Mouse (Mus musculus): ENCODE data around the gene Gm28035.
A peak's percentile ranks its signal among the peaks of the same experiment; 100 is the strongest.

Gm28035 gene

DNA sequence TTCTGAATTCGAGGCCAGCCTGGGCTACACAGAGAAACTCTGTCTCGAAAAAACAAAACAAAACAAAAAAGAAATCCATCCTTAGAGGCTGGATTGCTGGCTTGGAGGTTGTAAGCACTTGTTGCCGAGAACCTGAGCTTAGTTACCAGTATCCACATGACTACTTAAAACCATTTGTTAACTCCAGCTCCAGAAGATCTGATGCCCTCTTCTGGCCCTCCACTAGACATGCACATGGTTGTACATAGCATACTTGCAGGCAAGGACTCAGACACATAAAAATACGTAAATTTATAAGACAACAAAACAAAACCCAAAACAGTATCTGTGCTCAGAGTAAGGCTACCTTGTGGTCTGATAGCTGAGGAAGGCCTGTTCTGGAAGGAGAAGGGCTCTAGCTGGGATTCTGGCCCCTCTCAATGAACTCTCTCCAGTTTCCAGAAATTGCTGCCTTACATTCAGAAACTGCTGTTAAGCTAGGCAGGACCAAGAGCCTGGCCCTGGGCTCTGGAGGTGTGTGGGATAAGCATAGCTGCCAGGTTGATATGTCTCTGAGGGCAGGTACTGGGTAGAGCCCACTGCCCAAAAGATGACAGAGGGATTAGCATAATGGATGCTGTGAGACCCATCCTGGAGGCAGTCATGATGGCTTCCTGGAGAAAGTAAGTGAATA is 20.8 kb downstream of the Gm28035 start:
- no peak for DNase-seq (ENCODE audit: low read depth in 2 of 2, low spot score in 2 of 2)

GRCm38 (mm10) chr2:30261921-30262839 is 21.8 kb downstream of the Gm28035 start:
- no peak for DNase-seq (ENCODE audit: low read depth in 2 of 2, low spot score in 2 of 2)

DNA sequence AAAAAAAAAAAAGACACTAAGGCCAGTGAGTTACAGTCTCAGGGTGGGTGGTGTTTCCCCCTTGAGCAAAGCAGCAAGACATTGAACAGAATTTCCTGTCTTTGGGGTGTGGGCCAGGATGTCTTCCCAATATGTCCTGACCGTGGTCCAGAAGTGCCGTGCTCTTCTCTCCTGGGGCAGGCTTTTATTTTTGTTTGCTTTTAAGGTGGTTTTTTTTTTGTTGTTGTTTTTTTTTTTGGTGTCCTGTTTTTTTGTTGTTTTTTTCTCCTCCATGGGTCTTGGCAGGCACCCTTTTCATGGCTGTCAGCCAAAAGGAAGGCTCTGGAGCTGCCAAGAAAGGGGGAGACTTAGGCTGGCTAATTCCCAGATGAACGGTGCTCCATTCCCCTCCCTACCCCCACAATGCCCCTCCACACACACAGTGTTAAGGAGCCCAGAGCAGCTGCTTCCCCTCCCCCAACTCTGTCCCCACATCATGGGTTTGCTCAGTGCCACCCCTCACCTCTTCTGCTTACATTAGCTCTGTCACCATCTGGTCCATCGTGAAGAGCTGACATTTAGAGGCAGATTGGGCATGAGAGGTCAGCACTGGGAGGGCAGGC is 22.6 kb downstream of the Gm28035 start:
- DNase-seq (ENCODE audit: low read depth in 2 of 2, low spot score in 2 of 2) = no peak

GRCm38 (mm10) chr2:30263811-30264210 is 23.4 kb downstream of the Gm28035 start:
- DNase-seq (ENCODE audit: low read depth in 2 of 2, low spot score in 2 of 2) = no peak

GRCm38 (mm10) chr2:30264671-30265519 is 24.5 kb downstream of the Gm28035 start:
- no peak for DNase-seq (ENCODE audit: low read depth in 2 of 2, low spot score in 2 of 2)

GRCm38 (mm10) chr2:30265767-30266253 is 25.4 kb downstream of the Gm28035 start, which contains the start of gene Phyhd1:
Gene Phyhd1, plus strand, starts transcription at chr2:30266203.
- DNase-seq (ENCODE audit: low read depth in 2 of 2, low spot score in 2 of 2) = no peak

- no peak for DNase-seq (ENCODE audit: low read depth in 2 of 2, low spot score in 2 of 2)
Observed at GRCm38 (mm10) chr2:30266392-30266941, 26.1 kb downstream of the Gm28035 start.

DNA sequence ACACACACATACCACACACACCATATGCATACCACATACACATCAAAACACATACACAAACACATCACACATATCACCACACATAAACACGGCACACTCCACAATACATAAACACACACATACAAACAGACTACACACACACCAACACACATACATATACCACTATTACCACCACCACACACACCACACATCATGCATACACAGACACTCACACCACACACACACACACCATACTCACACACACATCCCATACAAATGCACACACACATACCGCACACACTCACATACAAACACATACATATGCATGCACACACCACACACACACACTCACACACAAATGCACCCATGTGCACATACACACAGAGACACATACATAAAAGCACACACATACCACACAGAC is 27.1 kb downstream of the Gm28035 start:
- no peak for DNase-seq (ENCODE audit: low read depth in 2 of 2, low spot score in 2 of 2)

GRCm38 (mm10) chr2:30268371-30268770 is 28.0 kb downstream of the Gm28035 start:
- DNase-seq (ENCODE audit: low read depth in 2 of 2, low spot score in 2 of 2) = no peak

DNA sequence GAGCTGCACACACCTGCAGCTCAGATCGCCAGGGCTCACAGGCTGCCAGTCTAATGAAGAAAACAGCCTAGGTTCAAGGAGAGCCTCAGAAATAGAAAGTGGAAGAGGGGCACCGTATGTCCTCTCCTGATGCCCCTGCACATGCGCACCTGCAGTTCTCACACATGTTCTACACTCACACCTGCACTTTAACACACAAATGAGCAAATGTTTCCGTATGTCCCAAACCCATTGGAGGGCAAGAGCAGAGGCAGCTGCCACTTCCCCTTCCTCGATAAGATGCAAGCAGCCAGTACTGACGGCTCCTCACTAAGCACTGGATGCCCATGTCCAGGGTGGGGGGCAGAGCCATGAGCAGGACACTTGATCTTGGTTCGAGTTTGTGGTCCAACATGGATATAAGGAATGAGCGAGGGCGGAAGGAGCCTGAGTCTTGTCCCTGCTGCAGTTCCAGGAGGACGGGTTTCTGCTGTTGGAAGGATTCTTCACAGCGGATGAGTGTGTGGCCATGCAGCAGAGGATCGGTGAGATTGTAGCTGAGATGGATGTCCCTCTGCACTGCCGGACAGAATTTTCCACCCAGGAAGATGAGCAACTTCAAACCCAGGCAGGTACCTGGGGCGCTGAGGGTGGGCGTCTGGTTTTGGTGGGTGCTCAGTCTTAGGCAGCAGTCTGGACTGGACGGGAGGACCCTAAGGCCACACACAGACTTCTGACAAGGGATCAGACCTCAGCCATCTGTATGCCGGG is 29.0 kb downstream of the Gm28035 start:
- no peak for DNase-seq (ENCODE audit: low read depth in 2 of 2, low spot score in 2 of 2)

- DNase-seq (ENCODE audit: low read depth in 2 of 2, low spot score in 2 of 2) = peak; percentile 61 to 73
Observed at GRCm38 (mm10) chr2:30270134-30270533, 29.8 kb downstream of the Gm28035 start.

DNA sequence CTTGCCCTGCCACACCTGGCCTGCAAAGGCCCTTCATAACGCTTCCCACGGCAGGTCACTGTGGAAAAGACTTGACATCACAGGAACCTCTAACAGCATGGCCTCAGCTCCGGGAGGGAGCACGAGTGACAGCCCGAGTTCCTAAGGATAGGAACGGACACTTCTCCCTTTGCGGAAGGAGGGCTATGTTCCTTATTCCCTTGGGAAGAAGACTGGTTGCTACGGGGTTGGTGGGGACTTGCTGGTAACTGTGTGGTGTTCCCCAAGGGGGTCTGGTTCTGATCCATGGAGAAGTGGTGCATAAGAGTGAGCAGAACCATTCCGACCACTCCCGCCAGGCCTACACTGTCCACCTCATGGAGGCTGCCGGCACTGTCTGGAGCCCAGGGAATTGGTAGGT is 40.4 kb downstream of the Gm28035 start, which contains the start of gene Gm28038:
Gene Gm28038 (plus strand): TSS at position 301 of the 400 bp plus-strand sequence.
- no peak for DNase-seq (ENCODE audit: low read depth in 2 of 2, low spot score in 2 of 2)

DNA sequence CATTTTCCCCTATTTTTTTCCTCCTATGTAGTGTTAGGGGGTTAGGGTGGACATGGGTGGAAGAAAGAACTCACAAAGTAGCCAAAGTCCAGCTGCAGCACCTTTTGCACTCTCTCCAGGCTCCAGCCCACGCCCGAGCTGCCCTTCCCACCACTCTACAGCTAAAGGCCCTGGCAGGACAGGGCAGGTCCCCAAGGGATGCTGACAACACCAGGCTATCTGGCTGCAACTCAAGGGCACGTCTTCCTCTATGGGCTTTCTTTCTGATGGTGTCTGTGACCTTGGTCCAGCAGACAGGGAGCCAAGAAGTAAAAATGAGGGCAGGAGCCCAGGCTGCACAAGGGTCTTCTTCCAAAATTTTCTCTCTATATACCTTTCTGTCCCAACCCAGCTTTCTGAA is 41.3 kb downstream of the Gm28035 start:
- DNase-seq (ENCODE audit: low read depth in 2 of 2, low spot score in 2 of 2) = no peak

DNA sequence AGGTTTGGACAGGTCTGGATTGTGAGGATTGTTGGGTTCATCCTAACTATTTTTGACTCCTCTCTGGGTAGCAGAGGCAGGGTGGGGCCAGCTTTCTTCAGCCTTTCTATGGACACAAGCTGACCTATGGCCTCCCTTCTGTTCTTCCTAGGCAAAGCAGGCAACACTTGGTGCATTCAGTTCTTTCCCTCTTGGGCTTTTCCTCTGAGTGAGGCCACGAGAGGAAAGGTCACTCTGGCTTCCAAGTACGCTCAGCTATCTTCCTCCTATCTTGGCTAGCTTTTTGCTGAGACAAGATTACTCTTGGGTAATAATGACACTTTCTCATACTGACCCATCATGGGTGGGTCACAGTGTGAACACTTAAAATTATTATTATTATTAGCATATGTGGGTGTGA is 42.8 kb downstream of the Gm28035 start:
- DNase-seq (ENCODE audit: low read depth in 2 of 2, low spot score in 2 of 2) = no peak

- no peak for DNase-seq (ENCODE audit: low read depth in 2 of 2, low spot score in 2 of 2)
Observed at GRCm38 (mm10) chr2:30285004-30285403, 44.6 kb downstream of the Gm28035 start.

DNA sequence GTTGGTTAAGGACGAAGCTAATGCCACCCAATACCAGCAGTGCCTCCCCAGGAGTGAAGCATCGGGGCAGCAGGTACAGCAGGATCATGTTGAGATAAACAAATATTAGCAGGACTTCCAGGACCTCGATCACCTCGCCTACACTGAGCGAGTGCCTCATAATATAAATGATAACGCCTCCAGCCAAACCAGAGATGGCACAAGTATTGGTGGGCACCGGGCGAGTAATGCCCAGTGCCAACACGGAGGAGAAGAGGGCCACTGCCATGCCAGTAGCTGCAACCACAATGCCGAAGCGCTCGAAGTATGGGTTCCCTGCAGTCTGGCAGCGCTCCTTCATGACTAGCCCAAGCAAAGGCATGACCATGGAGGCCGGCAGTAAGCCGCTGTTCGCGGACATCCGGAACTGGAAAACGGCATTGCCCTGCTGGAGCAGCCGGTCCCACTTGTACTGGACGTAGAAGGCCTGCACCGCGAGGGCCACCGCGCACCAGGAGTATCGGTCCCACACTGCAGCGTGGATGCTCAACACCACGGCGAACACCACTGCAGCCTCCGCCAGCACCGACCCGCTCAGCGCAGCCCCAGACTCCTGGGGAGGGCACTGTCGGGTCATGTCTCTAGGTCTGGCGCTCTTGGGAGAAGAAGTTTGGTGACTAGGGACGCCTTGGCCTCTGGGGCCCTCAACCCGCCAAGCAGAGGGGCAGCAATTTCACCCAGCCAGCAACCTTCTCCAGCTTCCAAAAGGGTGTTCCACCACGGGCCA is 45.2 kb downstream of the Gm28035 start:
- no peak for DNase-seq (ENCODE audit: low read depth in 2 of 2, low spot score in 2 of 2)

GRCm38 (mm10) chr2:30286192-30287026 is 46.0 kb downstream of the Gm28035 start, which contains the start of the genes Dolk and Nup188:
Gene Dolk, minus strand, starts transcription at chr2:30286334.
Gene Nup188, plus strand, starts transcription at chr2:30286397.
- peak; percentile 95 to 98 for DNase-seq (ENCODE audit: low read depth in 2 of 2, low spot score in 2 of 2)

- no peak for DNase-seq (ENCODE audit: low read depth in 2 of 2, low spot score in 2 of 2)
Observed at GRCm38 (mm10) chr2:30287027-30287373, 46.6 kb downstream of the Gm28035 start.

All from CD8-positive naive resting alpha-beta T cell, adult 2 months (primary cell).